Mouse (Mus musculus) cerebellum, adult 18-20 months (tissue): ENCODE results near the gene Acbd4.

ENCODE experiments used
- DNase-seq, 2 experiments: peaks; one replicate each; pipeline ENCODE4 v3.0.0; 2021

Acbd4 gene

DNA sequence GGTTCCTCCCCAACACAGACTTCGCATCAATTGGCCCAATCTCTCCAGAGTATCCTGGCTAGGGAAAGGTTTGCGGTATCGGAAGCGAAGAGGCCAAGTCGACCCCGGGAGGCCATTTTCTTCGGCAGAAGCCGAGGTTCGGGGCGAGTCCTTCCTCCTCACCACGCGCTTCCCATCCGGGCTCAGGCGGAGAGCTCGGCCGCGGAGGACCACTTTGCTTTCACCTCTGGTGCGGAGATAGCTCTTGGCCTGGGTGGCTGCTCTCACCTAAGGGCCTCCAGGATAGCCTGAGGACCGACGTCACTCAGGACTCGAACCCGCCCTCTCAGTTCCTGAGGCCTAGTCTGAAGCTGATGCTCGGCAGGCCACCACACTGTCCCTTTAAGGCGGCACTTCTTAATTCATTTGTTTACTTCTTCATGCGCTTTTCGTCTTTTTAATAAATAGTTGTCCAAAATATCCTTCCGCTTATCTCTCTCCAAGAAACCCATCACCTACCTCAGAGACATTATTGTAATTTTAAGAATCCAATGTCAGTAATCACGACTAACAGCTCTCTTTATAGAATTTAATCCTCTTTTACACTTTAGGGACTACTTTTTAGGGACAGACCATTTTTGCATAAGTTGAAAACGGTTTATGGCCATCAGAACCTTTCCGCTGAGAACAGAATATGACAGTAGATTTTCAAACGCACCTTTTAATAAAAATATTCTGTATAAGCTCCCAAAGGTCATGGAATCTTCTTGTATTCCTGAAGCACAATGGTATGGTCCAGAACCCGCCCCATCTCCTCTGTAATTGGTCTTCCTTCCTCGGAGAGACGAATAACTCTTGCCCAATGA lies 13.9 kb downstream of the Acbd4 start:
- peak; percentile 84 to 90 for DNase-seq

- peak; percentile 100 for DNase-seq
These were observed 14.7 kb downstream of the Acbd4 start, which contains the start of gene Hexim1 for GRCm38 (mm10) chr11:103116008-103116818. TSS of gene Hexim1 (plus strand) at chr11:103116231.

GRCm38 (mm10) chr11:103116959-103117590 lies 15.6 kb downstream of the Acbd4 start:
- peak; percentile 81 to 84 for DNase-seq

DNA sequence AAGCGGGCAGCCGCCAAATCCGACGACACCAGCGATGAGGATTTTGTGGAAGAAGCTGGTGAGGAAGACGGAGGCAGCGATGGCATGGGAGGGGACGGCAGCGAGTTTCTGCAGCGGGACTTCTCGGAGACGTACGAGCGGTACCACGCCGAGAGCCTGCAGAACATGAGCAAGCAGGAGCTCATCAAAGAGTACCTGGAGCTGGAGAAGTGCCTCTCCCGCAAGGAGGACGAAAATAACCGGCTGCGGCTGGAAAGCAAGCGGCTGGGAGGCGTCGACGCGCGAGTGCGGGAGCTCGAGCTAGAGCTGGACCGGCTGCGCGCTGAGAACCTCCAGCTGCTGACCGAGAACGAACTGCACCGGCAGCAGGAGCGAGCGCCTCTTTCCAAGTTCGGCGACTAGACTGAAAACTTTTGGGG lies 16.1 kb downstream of the Acbd4 start:
- DNase-seq, result peak in 1 of 2 experiments; percentile 52

GRCm38 (mm10) chr11:103118866-103119265 lies 17.4 kb downstream of the Acbd4 start:
- no peak for DNase-seq

DNA sequence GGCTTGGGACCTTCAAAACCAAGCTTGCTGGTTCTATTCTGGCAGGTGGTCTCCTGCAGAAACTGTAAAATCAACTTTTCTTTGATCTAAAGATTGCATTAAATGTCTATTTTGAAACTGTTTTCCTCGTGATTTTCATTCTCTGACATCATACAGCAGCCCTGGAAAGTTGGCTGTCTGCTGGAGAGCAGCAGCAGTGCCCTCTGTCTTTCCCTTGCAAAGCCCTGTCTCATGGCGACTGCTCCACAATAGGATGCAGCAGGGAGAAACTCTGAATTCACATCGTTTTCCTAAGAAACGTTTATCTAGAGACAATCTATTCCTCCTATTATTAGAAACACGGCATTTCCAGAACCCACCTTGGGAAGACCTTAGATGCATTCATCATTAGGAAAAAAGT lies 18.1 kb downstream of the Acbd4 start:
- DNase-seq, result no peak

DNA sequence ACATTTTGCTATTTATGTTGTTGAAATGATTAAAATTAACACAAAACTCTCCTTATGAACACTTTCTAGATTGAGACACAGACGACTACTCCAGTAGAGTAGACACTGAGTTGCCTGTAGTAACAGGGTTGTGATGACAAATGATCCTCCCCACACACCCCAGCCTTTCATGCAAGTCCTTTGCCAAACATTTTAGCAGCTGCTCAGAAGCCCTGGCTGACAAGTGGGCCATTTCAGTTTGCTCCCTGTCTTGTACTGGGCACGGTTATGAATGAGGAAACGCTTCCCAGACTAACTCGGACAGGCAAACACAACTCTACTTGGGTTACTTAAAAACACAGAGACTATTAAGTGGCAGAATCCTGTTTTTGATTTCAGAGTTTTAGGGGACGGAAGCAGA lies 18.8 kb downstream of the Acbd4 start:
- DNase-seq, result no peak

DNA sequence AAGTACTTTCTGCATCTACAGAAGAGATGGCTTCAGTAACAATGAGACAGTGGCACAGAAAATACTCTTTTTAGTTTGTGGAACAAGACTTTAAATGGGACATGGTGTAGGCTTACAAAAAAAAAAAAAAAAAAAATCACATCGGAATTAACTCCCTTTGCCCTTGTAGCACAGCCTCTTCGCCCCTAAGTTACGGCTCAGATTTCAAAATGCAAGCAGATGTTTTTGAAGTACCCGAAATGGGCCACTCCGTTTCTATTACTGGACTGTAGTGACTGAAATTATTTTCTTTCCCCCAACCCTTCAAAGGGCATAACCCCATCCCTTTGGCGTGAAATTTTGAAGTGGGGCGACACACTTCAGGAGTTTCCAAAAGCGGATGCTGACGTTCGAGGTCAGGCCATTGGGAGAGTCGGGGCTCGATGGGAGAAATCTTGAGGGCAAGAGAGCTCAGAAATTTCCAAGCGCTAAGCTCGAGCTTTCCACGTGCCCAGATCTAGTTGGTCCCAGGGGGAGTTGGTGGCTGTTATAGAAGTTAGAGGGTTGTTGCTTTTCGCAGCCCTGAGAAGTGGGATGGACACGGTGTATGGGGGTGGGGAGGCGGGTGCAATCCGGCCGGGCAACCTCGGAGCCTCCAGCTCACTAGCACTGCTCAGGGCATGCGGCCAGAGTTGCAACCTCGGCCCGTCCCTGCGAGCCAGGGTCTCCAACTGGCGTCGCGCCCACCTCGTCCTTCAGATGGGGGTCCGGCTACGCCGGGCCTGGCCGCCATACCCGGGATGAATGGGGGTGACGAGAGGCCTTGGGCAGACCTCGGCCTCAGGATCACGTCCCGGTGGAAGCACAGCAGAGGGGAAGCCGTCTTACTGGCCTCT lies 30.5 kb downstream of the Acbd4 start, which contains the start of gene Hexim2:
Hexim2 (plus strand) TSS at position 729 of the 875 bp plus-strand sequence.
- peak; percentile 71 to 82 for DNase-seq

DNA sequence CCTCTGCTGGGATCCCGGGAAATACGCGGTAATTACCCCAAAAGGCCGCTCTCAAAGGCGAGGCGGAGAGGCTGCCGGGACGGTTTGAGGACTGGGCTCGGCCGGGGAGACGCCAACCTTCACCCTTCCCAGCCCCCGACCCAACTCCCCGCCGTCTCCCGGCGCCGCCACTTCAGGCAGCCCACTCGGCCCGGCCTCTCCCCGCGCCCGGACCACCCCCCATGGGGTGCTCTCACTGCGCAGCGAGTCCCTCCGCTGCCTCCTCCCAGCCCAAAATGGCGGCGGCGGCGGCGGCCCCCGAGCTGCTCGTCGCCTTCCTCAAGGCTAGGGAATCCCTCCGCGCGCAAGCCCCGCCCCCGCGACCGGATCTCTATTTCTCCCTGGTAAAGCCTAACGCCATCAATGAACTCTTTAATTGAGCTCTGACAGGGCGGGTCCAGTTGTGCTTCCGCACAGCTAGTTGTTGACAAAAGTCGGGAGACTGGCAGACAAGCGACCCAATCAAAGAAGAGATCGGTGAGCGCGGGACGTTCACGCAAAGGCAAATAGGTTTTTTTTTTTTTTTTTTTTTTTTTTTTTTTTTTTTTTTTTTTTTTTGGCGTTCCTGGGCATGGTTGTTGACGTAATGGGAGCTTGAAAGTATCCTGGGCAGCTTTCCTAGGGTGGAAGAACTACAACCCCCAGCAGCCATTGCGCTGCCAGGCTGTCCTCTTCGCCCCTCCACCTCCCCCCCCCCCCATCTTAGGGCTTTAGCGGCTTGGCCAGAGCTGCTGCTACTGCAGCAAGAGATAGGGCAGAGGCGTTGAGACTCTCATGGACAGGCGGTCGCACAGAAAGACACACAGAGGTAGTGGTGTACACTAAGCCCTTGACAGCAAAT lies 31.3 kb downstream of the Acbd4 start:
- peak; percentile 100 for DNase-seq

DNA sequence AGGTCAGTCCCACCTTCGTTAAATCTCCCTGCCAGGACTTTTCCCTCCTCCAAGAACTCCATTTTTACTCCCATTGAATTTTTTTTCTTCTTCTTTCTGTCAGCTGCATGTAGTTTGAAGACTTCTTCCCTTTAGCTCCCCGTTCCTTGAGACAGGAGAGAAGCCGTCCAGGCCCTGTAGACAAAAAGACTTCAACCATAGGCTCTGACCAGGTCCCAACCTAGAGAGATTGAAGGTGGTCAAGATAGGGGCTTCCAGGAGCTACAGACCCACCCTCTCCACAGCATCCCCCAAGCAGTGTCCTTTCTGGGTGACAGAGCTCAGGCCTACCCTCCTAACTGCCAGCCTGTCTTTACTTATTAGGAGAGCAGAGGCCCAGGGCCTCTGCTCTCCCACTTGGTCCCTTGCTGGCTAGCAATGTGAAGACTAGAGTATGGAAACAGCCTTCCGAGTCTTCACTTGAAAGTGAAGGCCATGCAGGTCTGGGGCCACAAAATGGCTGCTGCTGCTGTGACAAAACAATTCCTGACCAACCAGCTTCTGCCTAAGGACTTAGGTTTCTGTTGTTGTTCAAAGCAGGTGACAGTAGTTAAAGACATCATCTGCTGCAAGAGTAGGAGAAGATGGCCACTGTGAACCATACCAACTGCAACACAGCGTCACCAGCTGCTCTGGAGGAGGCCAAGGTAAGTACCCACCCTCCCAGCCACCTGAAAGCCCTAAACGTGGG lies 32.1 kb downstream of the Acbd4 start:
- DNase-seq, result peak; percentile 28 to 50

GRCm38 (mm10) chr11:103134221-103134620 lies 32.7 kb downstream of the Acbd4 start:
- peak; percentile 37 to 43 for DNase-seq

DNA sequence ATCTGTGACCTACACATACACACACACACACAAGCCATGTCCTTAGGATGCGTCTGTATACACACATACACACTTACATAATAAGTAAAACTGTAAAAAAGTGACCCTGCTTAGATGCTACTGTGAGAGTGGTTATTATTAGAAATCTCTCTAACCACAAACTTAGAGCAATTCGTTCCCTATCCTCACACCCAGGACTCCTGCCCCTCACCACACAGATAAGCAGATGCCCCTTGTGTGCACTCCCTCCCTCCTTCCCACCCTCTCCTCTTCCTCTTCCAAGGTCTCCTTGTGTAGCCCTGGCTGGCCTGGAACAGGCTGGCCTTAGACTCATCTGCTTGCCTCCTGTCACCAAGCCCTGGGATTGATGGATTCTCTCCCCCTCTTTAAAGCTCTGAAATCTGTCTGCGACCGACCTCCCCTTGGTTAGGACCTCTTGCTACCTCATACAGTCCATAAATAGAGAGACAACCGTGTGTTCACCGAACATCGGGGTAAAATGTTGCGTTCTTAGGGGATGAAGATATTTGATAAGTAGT lies 34.6 kb downstream of the Acbd4 start:
- DNase-seq, result no peak

DNA sequence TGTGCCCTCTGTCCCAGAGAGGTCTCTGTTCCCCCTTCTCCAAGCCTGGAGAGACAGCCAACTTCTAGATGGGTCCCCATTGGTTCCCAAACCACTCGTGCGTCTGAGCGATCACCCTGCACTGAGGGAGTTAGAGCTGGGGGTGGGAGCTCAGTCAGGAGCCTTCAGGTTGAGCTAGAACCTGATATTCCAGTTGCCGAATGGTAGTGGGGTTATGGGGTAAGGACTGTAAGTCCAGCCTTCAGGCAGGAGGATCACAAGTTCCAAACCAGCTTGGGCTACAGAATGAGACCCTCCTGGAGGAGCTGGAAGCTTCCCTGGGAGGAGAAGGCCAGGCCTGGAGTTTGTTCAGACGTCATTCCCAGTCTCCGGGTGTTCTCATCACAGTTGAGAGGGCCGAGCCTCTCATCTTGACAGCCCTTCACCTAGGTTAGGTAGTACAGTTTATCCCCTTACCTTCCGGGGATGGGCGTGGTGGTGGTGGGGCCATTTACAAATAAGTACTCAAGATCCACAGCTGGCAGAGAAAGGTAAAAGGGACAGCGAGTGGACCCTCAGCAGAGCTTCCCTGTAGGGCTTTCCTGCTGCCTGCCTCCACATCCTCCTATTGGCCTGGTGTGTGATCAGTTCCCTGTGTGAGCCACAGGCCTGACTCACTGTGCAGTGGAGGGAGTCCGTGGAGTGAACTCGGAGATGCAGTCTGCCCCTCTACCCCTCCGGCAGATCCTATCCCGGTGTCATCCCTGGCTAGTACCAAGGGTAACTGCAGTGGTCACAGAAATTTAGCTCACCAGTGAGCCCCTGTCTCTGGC lies 38.7 kb downstream of the Acbd4 start:
- no peak for DNase-seq

- no peak for DNase-seq
These were observed 39.2 kb downstream of the Acbd4 start for GRCm38 (mm10) chr11:103140763-103141100.

GRCm38 (mm10) chr11:103141101-103141943 lies 39.8 kb downstream of the Acbd4 start:
- no peak for DNase-seq

DNA sequence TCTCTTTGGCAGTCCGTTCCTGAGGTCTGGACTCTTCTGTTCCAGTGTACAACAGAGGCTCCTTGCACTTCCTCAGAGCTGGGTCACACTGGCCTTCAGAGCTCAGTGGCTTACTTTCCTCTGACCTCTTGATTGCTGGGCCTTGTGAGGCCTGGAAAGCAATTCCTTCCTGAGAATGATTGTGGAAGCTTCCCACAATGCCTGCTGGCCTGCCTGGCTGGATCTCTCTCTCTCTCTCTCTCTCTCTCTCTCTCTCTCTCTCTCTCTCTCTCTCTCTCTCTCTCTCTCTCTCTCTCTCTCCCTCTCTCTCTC lies 40.4 kb downstream of the Acbd4 start:
- DNase-seq, result peak in 1 of 2 experiments; percentile 36

DNA sequence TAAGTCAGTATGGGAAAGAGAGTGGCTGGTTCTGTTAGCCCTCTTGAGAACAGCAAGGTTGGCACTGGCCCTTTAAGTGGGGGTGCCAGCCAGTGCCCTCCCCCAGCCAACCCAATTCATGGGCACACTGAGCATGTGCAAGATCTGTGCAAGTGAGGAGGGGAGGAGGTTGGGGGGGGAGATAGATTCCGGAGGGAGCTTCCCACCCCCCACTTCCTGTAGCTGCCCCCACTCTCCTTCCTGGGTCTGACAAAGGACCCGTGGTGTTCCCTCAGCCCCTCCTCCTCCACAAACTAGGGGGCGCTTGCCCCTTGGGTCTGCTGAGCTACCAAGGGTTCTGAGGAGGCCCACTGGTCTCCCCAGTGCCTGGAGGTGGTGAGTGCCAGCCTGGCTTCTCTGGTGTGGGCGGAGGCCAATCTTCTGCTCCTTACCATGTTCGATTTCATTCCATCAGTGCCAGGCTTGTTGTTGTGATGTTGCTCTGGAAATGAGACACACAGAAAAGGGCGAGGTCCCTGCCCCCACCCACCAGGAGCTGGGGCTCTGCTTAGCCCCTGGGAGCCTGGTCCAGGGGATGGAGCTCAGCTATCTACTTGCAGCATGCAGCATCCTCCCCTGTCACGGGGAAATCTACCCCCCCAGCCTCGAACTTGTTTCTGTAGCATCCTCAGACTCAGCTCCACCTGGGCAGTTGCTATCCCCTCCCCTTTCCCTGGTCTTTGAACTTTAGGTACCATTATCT lies 41.1 kb downstream of the Acbd4 start:
- peak; percentile 86 to 90 for DNase-seq
